Mouse (Mus musculus) stomach, embryonic 15.5 days (tissue): ENCODE results near the gene Fam222b. TPM values are rescaled to one million over a fixed set of nuclear protein-coding genes. Genes with fewer than 3 reads are reported as not detected.
"Not testable (repeated sequence)": the region's sequence is repeated elsewhere in the genome, so short reads cannot be mapped to it uniquely, and the experiment has no call there.

Experiments
- ATAC-seq: fragments of 200-750 bp; cut with Nextera tagmentation; 2 replicates; pipeline ENCODE4 v1.8.0; 2017; ENCODE audit warnings: low read depth, moderate number of reproducible peaks, moderate TSS enrichment; ENCODE audit not compliant: insufficient read depth, low FRiP score
- H3K27ac ChIP-seq: fragments of 300-500 bp; sonication (generic); 2 replicates; pipeline ENCODE4 v1.5.1; 2015; ENCODE audit warnings: mild to moderate bottlenecking, inconsistent platforms
- H3K27me3 ChIP-seq: fragments of 300-500 bp; sonication (generic); replicated peaks from 2 replicates; pipeline ENCODE4 v1.6.1; 2015; ENCODE audit warnings: inconsistent platforms
- H3K36me3 ChIP-seq: fragments of 300-500 bp; sonication (generic); 2 replicates; pipeline ENCODE4 v1.6.1; 2015; ENCODE audit warnings: inconsistent platforms
- H3K4me1 ChIP-seq: fragments of 300-500 bp; sonication (generic); 2 replicates; pipeline ENCODE4 v1.6.1; 2015; ENCODE audit warnings: inconsistent platforms
- H3K4me2 ChIP-seq: fragments of 300-500 bp; sonication (generic); 2 replicates; pipeline ENCODE4 v1.6.1; 2015; ENCODE audit warnings: mild to moderate bottlenecking, inconsistent platforms
- H3K4me3 ChIP-seq: fragments of 300-500 bp; sonication (generic); replicated peaks from 2 replicates; pipeline ENCODE4 v1.5.1; 2015; ENCODE audit warnings: inconsistent platforms
- H3K9ac ChIP-seq: fragments of 300-500 bp; sonication (generic); 2 replicates; pipeline ENCODE4 v1.6.1; 2015; ENCODE audit warnings: inconsistent platforms
- H3K9me3 ChIP-seq: fragments of 300-500 bp; sonication (generic); 2 replicates; pipeline ENCODE4 v1.6.1; 2016; ENCODE audit warnings: inconsistent platforms
- WGBS: fragments of 180-500 bp; shearing (Covaris S2); methylation state at CpG from one replicate; pipeline ENCODE4 v1.1.7; 2015; 5-methylcytosine and 5-hydroxymethylcytosine counted together
- polyA plus RNA-seq: library from polyadenylated mRNA; unstranded; fragments of >200 nt; fragmentation: Nextera tagmentation; extraction: Ambion mirVana; gene quantifications from 2 replicates; pipeline ENCODE4 v1.2.1, GENCODE M21; 2015

Gene Fam222b
- polyA plus RNA-seq, 1 experiment from 2014 or later = 10.6 TPM

DNA sequence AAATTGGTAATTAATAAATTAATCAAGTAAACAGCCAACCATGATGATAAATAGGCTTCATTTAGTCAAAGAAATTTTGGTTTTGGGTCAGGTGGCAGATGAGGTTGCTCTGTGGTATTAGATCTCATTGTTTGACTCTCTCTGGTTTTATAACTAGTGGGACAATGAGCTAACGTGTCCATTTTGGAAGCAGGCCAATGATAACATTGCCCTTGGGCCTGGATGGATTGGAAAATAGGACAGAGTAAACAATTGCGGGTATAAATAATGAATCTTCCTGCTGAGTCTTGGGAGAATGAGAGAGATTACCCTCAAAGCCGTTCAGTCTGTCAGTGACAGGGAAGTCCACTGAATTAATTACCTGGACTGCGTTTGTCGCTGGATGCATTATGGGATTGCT lies 26.7 kb downstream of the Fam222b start:
- no peak overlapping the region for H3K27ac ChIP-seq
- 37% methylated on average over 5 of the region's 5 CpGs for WGBS

DNA sequence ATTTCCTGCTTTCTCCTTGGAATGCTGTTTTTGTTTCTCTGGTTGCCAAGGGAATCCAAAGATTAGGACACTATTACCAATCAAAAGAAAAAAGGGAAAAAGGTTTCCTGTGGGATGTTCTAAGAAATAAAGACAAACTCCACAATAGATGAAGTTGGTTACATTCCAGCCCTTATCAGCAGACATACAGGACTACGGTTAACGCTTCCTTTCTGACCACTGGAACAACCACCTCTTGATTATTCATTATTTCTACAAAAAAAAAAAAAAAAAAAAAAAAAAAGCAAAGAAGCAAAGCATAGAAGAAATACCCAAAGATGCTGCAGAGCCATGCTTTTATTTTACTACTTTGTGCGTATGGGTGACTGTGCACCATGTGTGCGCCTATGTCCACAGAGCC lies 28.4 kb downstream of the Fam222b start:
- no peaks in the 10 kb centered on the region for H3K9me3 ChIP-seq

More for the DNA sequence above, 26.7 kb downstream of the Fam222b start:
- Histone ChIP-seq H3K9me3 (no peaks in the 10 kb centered on the region), H3K4me1 (no peaks in the 10 kb centered on the region), H3K36me3 (no peaks in the 10 kb centered on the region), H3K4me2 (no peak overlapping the region), H3K4me3 (no peak overlapping the region), H3K9ac (no peak overlapping the region), H3K27me3 (no peaks in the 10 kb centered on the region)
- no peak for ATAC-seq

DNA sequence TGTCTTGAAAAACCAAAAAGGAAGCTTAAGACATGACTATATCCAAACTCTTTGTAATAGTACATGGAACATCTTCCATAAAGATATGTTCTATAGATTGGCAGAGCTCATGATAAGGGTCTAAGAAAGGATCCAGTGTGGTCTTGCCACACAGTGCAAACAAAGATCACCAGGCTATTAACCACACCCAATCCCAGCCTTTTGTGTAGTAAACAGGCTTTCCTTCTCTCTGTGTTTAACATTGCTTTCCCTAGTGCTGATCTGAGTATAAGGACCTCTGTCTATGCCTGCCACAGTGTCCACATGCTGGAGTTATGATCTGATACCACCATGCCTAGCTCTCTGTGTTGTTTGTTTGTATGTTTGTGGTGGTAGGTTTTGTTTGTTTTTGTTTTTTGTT lies 29.3 kb downstream of the Fam222b start:
- Histone ChIP-seq H3K9ac (no peak overlapping the region), H3K4me3 (no peak overlapping the region), H3K4me2 (no peak overlapping the region), H3K27ac (no peak overlapping the region), H3K27me3 (no peaks in the 10 kb centered on the region), H3K4me1 (no peaks in the 10 kb centered on the region), H3K36me3 (no peaks in the 10 kb centered on the region), H3K9me3 (no peaks in the 10 kb centered on the region)
- no peak for ATAC-seq

More for the DNA sequence above, 28.4 kb downstream of the Fam222b start:
- Histone ChIP-seq H3K27me3 (no peaks in the 10 kb centered on the region), H3K9ac (no peak overlapping the region), H3K4me1 (no peaks in the 10 kb centered on the region), H3K4me2 (no peak overlapping the region), H3K4me3 (no peak overlapping the region), H3K36me3 (no peaks in the 10 kb centered on the region), H3K27ac (no peak overlapping the region)
- ATAC-seq = no peak
- WGBS = 76% methylated on average over 4 of the region's 4 CpGs

DNA sequence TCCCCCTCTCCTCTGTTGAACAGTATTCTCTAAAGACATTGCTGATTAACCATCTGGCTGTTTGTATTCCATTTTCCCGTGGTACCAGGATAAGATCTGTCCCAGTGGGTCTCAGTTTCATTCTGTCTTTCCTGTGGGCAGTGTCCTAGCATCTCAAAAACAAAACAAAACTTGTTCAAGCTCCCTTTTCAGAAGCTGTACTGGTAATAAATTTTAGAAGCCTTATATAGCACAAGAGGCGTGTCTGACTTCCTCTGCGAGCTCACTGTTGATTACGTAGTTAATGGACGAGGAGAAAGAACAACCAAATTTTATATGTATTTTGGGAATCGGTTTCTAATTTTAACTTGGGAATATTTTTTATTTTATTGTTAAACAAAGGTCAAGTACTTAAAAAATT lies 31.2 kb downstream of the Fam222b start:
- no peaks in the 10 kb centered on the region for H3K27me3 ChIP-seq
- H3K9me3 ChIP-seq = no peaks in the 10 kb centered on the region
- H3K4me2 ChIP-seq = no peak overlapping the region
- H3K4me3 ChIP-seq = no peak overlapping the region
- H3K9ac ChIP-seq = no peak overlapping the region
- 64% methylated on average over 6 of the region's 6 CpGs for WGBS
- no peaks in the 10 kb centered on the region for H3K4me1 ChIP-seq
- ATAC-seq = no peak
- H3K27ac ChIP-seq = no peak overlapping the region
- H3K36me3 ChIP-seq = no peaks in the 10 kb centered on the region

DNA sequence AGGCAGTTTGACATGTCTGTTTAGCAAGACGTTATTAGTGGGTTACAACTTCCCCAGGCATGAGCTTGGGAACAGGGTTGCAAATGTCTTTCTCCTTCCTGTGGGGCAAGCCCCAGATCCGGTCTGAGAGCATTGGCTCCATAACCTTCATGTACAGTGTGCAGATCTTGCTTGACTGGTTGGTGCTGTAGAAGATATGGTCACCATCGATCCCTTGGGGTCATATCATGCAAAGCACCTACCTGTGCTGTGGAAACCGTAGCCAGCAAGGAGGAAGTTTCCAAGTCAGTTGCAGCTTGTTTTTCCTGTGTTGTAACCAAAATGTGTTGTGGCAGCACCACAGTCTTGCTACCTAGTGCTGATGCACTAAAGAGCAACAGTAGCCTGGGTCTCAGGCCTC lies 32.3 kb downstream of the Fam222b start:
- no peak overlapping the region for H3K4me3 ChIP-seq
- H3K9me3 ChIP-seq = no peaks in the 10 kb centered on the region
- no peak for ATAC-seq
- no peak overlapping the region for H3K9ac ChIP-seq
- H3K4me2 ChIP-seq = no peak overlapping the region
- H3K27ac ChIP-seq = no peak overlapping the region
- 72% methylated on average over 4 of the region's 4 CpGs for WGBS
- no peaks in the 10 kb centered on the region for H3K36me3 ChIP-seq
- no peaks in the 10 kb centered on the region for H3K27me3 ChIP-seq
- no peaks in the 10 kb centered on the region for H3K4me1 ChIP-seq

DNA sequence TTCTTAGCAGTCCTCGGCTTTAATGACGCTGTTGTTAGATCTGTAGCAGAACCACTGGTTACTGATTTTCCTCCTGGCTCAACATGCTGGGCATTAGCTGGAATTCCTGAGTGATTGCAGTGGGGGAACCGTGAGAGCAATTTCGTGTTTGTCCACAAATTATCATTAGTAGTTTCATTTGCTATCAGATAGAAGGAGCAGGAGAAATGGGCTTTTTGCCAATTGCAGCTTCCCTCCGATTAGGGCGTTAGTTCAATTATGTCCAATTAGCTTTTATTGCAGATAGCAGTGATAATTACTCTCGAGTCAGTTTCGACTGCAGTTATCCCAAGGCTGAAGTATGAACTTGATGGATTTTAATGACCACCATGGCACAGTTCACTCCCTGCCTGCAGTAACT lies 35.0 kb downstream of the Fam222b start:
- no peaks in the 10 kb centered on the region for H3K9me3 ChIP-seq
- no peaks in the 10 kb centered on the region for H3K4me1 ChIP-seq
- H3K36me3 ChIP-seq = no peaks in the 10 kb centered on the region
- H3K9ac ChIP-seq = no peak overlapping the region
- H3K4me3 ChIP-seq = no peak overlapping the region
- no peak for ATAC-seq
- no peaks in the 10 kb centered on the region for H3K27me3 ChIP-seq
- no peak overlapping the region for H3K27ac ChIP-seq
- 71% methylated on average over 8 of the region's 8 CpGs for WGBS
- no peak overlapping the region for H3K4me2 ChIP-seq

DNA sequence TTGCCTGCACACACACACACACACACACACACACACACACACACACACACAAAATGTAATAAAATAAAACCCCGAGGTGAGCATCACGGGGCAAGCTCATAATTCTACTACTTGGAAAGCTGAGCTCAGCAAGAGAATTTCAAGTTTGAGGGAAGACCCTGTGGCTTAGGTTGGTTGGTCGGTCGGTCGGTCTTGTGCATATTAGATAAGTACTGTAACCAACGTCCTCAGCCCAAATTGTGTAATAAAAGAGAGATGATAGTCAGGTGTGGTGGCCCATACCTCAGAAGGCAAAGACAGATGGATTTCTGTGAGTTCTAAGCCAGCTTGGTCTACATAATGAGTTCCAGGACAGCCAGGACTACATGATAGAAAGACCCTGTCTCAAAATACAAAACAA lies 39.5 kb downstream of the Fam222b start:
- ATAC-seq = no peak
- Histone ChIP-seq H3K27me3 (no peaks in the 10 kb centered on the region), H3K4me3 (no peak overlapping the region), H3K27ac (no peak overlapping the region), H3K9me3 (no peaks in the 10 kb centered on the region), H3K36me3 (no peaks in the 10 kb centered on the region), H3K9ac (no peak overlapping the region), H3K4me1 (no peaks in the 10 kb centered on the region), H3K4me2 (no peak overlapping the region)
- WGBS = 81% methylated on average over 6 of the region's 6 CpGs

DNA sequence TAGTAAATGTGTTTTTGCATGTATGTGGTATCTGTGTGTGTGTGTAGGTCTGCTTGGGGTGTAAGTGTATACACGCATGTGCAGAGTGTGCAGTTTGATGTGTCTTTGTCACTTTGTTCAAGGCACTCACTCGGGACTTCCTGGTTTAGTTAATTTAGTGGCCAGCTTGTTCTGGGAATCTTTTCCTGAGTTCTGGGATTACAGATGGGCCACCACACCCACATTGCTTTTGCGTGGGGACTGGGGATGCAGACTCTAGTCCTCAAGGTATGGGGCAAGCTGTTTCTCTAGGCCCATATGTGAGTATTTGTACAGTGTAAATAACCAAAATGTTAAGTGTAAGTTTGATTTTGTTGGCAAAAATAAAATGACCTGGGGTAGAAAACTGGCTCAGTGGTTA lies 39.9 kb downstream of the Fam222b start:
- no peaks in the 10 kb centered on the region for H3K27me3 ChIP-seq
- WGBS = 78% methylated on average over 3 of the region's 3 CpGs
- no peaks in the 10 kb centered on the region for H3K36me3 ChIP-seq
- H3K27ac ChIP-seq = no peak overlapping the region
- no peaks in the 10 kb centered on the region for H3K9me3 ChIP-seq
- H3K4me2 ChIP-seq = no peak overlapping the region
- no peak for ATAC-seq
- H3K4me1 ChIP-seq = no peaks in the 10 kb centered on the region
- no peak overlapping the region for H3K4me3 ChIP-seq
- H3K9ac ChIP-seq = no peak overlapping the region

DNA sequence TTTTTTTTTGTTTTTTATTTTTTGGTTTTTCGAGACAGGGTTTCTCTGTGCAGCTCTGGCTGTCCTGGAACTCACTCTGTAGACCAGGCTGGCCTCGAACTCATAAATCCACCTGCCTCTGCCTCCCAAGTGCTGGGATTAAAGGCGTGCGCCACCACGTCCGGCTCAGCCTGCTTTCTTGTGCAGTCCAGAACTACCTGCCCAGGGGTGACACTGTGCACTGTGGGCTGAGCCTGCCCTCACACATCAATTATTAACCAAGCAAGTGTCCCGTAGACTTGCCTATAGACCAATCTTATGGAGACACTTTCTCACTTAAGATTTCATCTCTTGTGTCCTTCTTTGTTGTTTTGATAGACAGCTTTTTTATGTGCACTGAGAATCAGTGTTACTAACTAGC lies 40.9 kb downstream of the Fam222b start:
- ATAC-seq = peak; percentile 68; the same call in 1 of the 2 replicates
- H3K4me1 ChIP-seq, H3K9me3 ChIP-seq, H3K4me3 ChIP-seq, H3K27ac ChIP-seq, H3K4me2 ChIP-seq, H3K27me3 ChIP-seq, H3K9ac ChIP-seq, H3K36me3 ChIP-seq: not testable (repeated sequence)
- WGBS = 75% methylated on average over 7 of the region's 7 CpGs

DNA sequence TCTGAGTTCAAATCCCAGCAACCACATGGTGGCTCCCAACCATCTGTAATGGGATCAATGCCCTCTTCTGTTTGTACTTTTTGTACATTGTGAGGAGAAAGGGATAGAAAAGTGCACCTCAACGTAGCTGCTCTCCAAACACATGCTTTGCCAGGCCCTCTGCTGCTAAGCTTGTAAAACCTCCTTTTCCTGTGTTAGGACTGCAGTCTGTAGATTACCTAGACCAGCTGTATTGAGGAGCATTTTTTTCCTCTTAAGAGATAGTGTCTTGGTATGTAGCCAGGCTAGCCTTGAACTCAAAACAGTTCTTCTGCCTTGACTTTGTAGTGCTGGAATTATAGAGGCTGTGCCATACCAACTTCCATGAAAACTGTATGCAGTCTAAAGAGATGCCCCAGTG lies 41.7 kb downstream of the Fam222b start:
- H3K36me3 ChIP-seq = no peaks in the 10 kb centered on the region
- no peak overlapping the region for H3K9ac ChIP-seq
- no peaks in the 10 kb centered on the region for H3K27me3 ChIP-seq
- no peak for ATAC-seq
- no peak overlapping the region for H3K4me3 ChIP-seq
- H3K4me2 ChIP-seq = no peak overlapping the region
- WGBS = 76% methylated on average over 1 of the region's 1 CpGs
- H3K27ac ChIP-seq = no peak overlapping the region
- no peaks in the 10 kb centered on the region for H3K4me1 ChIP-seq
- H3K9me3 ChIP-seq = no peaks in the 10 kb centered on the region

DNA sequence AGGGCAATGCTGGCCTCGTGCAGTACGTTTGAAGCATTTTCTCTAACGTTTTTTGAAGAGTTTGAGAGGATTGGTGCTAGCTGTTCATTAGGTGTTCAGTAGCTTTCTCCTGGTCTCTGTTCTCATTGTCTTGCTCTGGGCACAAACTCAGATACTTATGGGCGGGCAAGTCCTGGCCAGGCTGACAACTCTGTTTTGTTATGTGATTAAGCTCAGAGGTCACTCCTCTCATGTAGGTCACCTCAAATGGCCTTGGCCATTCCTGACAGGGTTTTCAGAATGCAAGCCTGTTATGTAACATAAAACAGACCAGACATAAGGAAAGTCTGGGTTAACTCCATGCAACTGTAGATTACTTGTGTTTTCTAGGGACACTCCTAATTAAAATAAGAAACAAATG lies 43.1 kb downstream of the Fam222b start:
- H3K27me3 ChIP-seq = no peaks in the 10 kb centered on the region
- no peaks in the 10 kb centered on the region for H3K9me3 ChIP-seq
- 73% methylated on average over 4 of the region's 4 CpGs for WGBS

DNA sequence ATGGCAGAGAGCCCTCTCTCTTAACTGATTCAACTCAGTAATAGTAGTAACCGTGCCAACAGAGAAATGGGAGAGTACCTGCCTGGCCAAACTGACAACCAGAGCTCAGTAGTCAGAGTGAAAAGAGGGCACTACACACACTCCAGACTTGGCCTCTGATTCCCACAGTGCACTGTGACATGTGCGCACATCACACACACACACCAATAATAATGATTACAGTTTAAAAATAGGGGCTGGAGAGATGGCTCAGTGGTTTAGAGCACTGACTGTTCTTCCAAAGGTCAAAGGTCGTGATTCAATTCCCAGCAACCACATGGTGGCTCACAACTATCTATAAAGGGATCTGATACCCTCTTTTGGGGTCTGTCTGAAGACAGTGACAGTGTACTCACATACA lies 43.6 kb downstream of the Fam222b start:
- Histone ChIP-seq H3K36me3 (no peaks in the 10 kb centered on the region), H3K4me1 (no peaks in the 10 kb centered on the region), H3K9me3 (no peaks in the 10 kb centered on the region), H3K27me3 (no peaks in the 10 kb centered on the region), H3K4me2 (no peak overlapping the region), H3K4me3 (no peak overlapping the region), H3K27ac (no peak overlapping the region), H3K9ac (no peak overlapping the region)
- 91% methylated on average over 3 of the region's 3 CpGs for WGBS
- no peak for ATAC-seq

More for the DNA sequence above, 43.1 kb downstream of the Fam222b start:
- Histone ChIP-seq H3K27ac (no peak overlapping the region), H3K4me2 (no peak overlapping the region), H3K4me1 (no peaks in the 10 kb centered on the region), H3K36me3 (no peaks in the 10 kb centered on the region), H3K9ac (no peak overlapping the region), H3K4me3 (no peak overlapping the region)
- no peak for ATAC-seq

DNA sequence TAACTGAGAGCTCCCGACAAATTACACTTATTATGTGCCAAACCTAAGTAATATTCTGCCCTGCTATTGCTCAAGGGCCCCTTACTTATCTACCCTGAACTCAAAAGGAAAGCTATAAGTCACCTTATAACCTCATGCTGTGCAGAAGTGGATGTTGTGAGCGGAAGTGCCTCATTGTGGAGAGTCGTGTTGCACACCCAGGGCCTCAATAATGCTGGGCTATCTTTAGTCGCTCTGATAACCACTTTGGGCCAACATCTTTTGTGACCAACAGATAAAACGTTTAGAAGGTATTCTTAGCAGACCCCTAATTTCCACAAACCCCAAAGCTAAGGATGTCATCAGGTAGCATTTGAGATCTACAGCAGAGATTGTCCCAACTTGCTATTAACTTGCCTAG lies 46.2 kb downstream of the Fam222b start:
- H3K4me3 ChIP-seq = no peak overlapping the region
- WGBS = 75% methylated on average over 5 of the region's 5 CpGs
- peaks cover 17% of the 10 kb centered on the region for H3K36me3 ChIP-seq
- ATAC-seq = no peak
- no peak overlapping the region for H3K9ac ChIP-seq
- no peaks in the 10 kb centered on the region for H3K27me3 ChIP-seq
- no peak overlapping the region for H3K27ac ChIP-seq
- no peaks in the 10 kb centered on the region for H3K9me3 ChIP-seq
- H3K4me2 ChIP-seq = no peak overlapping the region
- H3K4me1 ChIP-seq = no peaks in the 10 kb centered on the region
